Mouse (Mus musculus) stomach, embryonic 14.5 days (tissue): ENCODE measurements around the gene Ptprz1. TPM values are rescaled to one million over a fixed set of nuclear protein-coding genes. Genes with fewer than 3 reads are reported as not detected.

Source experiments
- ATAC-seq: fragments of 200-750 bp; cut with Nextera tagmentation; 2 replicates; pipeline ENCODE4 v1.8.0; 2017; ENCODE audit warnings: low read depth, moderate TSS enrichment; ENCODE audit not compliant: insufficient number of reproducible peaks, insufficient read depth, low FRiP score
- H3K27ac ChIP-seq: fragments of 300-500 bp; sonication (generic); 2 replicates; pipeline ENCODE4 v1.5.1; 2014; ENCODE audit warnings: mild to moderate bottlenecking, low read length, moderate library complexity, mixed read lengths
- H3K27me3 ChIP-seq: fragments of 300-500 bp; sonication (generic); 2 replicates; pipeline ENCODE4 v1.6.1; 2014; ENCODE audit warnings: low read length, control low read depth, mixed read lengths; ENCODE audit not compliant: control insufficient read depth, insufficient read depth
- H3K36me3 ChIP-seq: fragments of 300-500 bp; sonication (generic); 2 replicates; pipeline ENCODE4 v1.6.1; 2014; ENCODE audit warnings: mild to moderate bottlenecking, control low read depth, low read length, moderate library complexity, mixed read lengths; ENCODE audit not compliant: control insufficient read depth, insufficient read depth
- H3K4me1 ChIP-seq: fragments of 300-500 bp; sonication (generic); 2 replicates; pipeline ENCODE4 v1.6.1; 2014; ENCODE audit warnings: low read length, control low read depth, mixed read lengths; ENCODE audit not compliant: control insufficient read depth, insufficient read depth
- H3K4me2 ChIP-seq: fragments of 300-500 bp; sonication (generic); replicated peaks from 2 replicates; pipeline ENCODE4 v1.6.1; 2014; ENCODE audit warnings: low read depth, low read length, control low read depth
- H3K4me3 ChIP-seq: fragments of 300-500 bp; sonication (generic); 2 replicates; pipeline ENCODE4 v1.5.1; 2014; ENCODE audit warnings: low read depth, low read length, control low read depth
- H3K9ac ChIP-seq: fragments of 300-500 bp; sonication (generic); replicated peaks from 2 replicates; pipeline ENCODE4 v1.6.1; 2014; ENCODE audit warnings: low read depth, mild to moderate bottlenecking, control low read depth, low read length, moderate library complexity, mixed read lengths
- H3K9me3 ChIP-seq: fragments of 300-500 bp; sonication (generic); 2 replicates; pipeline ENCODE4 v1.6.1; 2016; ENCODE audit warnings: low read depth, low read length, control low read depth; ENCODE audit not compliant: control insufficient read depth
- WGBS: fragments of 180-500 bp; shearing (Covaris S2); extraction: QIAGEN DNeasy Blood & Tissue Kit; methylation state at CpG from one replicate; pipeline ENCODE4 v1.1.7; 2014; 5-methylcytosine and 5-hydroxymethylcytosine counted together
- polyA plus RNA-seq: library from polyadenylated mRNA; unstranded; fragments of >200 nt; fragmentation: Nextera tagmentation; extraction: Ambion mirVana; gene quantifications from 2 replicates; pipeline ENCODE4 v1.2.1, GENCODE M21; 2014

Ptprz1 gene
- polyA plus RNA-seq, 1 experiment from 2014 or later, result 8.6 TPM

- no peak for ATAC-seq
- 78% methylated on average over 6 of the region's 6 CpGs for WGBS
- no peak overlapping the region for H3K4me3 ChIP-seq
Observed at GRCm38 (mm10) chr6:22908510-22909256, 33.4 kb downstream of the Ptprz1 start.

GRCm38 (mm10) chr6:22909257-22909907 lies 34.1 kb downstream of the Ptprz1 start:
- no peak overlapping the region for H3K27ac ChIP-seq
- H3K4me1 ChIP-seq, result no peaks in the 10 kb centered on the region
- no peaks in the 10 kb centered on the region for H3K27me3 ChIP-seq
- H3K4me3 ChIP-seq, result no peak overlapping the region
- no peaks in the 10 kb centered on the region for H3K36me3 ChIP-seq
- 36% methylated on average over 6 of the region's 6 CpGs for WGBS
- no peak overlapping the region for H3K9ac ChIP-seq
- H3K9me3 ChIP-seq, result no peaks in the 10 kb centered on the region
- ATAC-seq, result no peak
- H3K4me2 ChIP-seq, result no peak overlapping the region

More at GRCm38 (mm10) chr6:22908510-22909256, 33.4 kb downstream of the Ptprz1 start:
- no peaks in the 10 kb centered on the region for H3K27me3 ChIP-seq
- H3K9me3 ChIP-seq, result no peaks in the 10 kb centered on the region
- no peak overlapping the region for H3K9ac ChIP-seq
- H3K36me3 ChIP-seq, result no peaks in the 10 kb centered on the region
- H3K4me2 ChIP-seq, result no peak overlapping the region
- no peaks in the 10 kb centered on the region for H3K4me1 ChIP-seq
- no peak overlapping the region for H3K27ac ChIP-seq

GRCm38 (mm10) chr6:22909908-22910260 lies 34.6 kb downstream of the Ptprz1 start:
- H3K4me3 ChIP-seq, result no peak overlapping the region
- no peak overlapping the region for H3K4me2 ChIP-seq
- no peak for ATAC-seq
- no peaks in the 10 kb centered on the region for H3K36me3 ChIP-seq
- H3K27me3 ChIP-seq, result no peaks in the 10 kb centered on the region
- no peaks in the 10 kb centered on the region for H3K9me3 ChIP-seq
- no peak overlapping the region for H3K27ac ChIP-seq
- 36% methylated on average over 4 of the region's 4 CpGs for WGBS
- H3K4me1 ChIP-seq, result no peaks in the 10 kb centered on the region
- no peak overlapping the region for H3K9ac ChIP-seq

GRCm38 (mm10) chr6:22922880-22923279 lies 47.6 kb downstream of the Ptprz1 start:
- Histone ChIP-seq H3K36me3 (no peaks in the 10 kb centered on the region), H3K9me3 (no peaks in the 10 kb centered on the region), H3K27me3 (no peaks in the 10 kb centered on the region), H3K4me2 (no peak overlapping the region), H3K9ac (no peak overlapping the region), H3K27ac (no peak overlapping the region), H3K4me3 (no peak overlapping the region), H3K4me1 (no peaks in the 10 kb centered on the region)
- no peak for ATAC-seq
- WGBS, result 33% methylated on average over 1 of the region's 1 CpGs

GRCm38 (mm10) chr6:22932768-22933265 lies 57.5 kb downstream of the Ptprz1 start:
- no peak overlapping the region for H3K9ac ChIP-seq
- H3K4me2 ChIP-seq, result no peak overlapping the region
- 83% methylated on average over 2 of the region's 2 CpGs for WGBS
- no peaks in the 10 kb centered on the region for H3K9me3 ChIP-seq
- no peaks in the 10 kb centered on the region for H3K4me1 ChIP-seq
- no peak overlapping the region for H3K27ac ChIP-seq
- H3K4me3 ChIP-seq, result no peak overlapping the region
- no peaks in the 10 kb centered on the region for H3K27me3 ChIP-seq
- ATAC-seq, result no peak
- no peaks in the 10 kb centered on the region for H3K36me3 ChIP-seq

- Histone ChIP-seq H3K27me3 (no peaks in the 10 kb centered on the region), H3K36me3 (no peaks in the 10 kb centered on the region), H3K27ac (no peak overlapping the region), H3K9me3 (no peaks in the 10 kb centered on the region), H3K4me3 (no peak overlapping the region), H3K9ac (no peak overlapping the region), H3K4me2 (no peak overlapping the region), H3K4me1 (no peaks in the 10 kb centered on the region)
- ATAC-seq, result no peak
- 85% methylated on average over 4 of the region's 4 CpGs for WGBS
Observed at GRCm38 (mm10) chr6:22937126-22937525, 61.8 kb downstream of the Ptprz1 start.

GRCm38 (mm10) chr6:22937526-22937925 lies 62.2 kb downstream of the Ptprz1 start:
- H3K4me1 ChIP-seq, result no peaks in the 10 kb centered on the region
- no peak overlapping the region for H3K27ac ChIP-seq
- H3K4me3 ChIP-seq, result no peak overlapping the region
- no peak overlapping the region for H3K9ac ChIP-seq
- no peak for ATAC-seq
- H3K9me3 ChIP-seq, result no peaks in the 10 kb centered on the region
- 68% methylated on average over 5 of the region's 5 CpGs for WGBS
- no peaks in the 10 kb centered on the region for H3K27me3 ChIP-seq
- no peak overlapping the region for H3K4me2 ChIP-seq
- no peaks in the 10 kb centered on the region for H3K36me3 ChIP-seq

GRCm38 (mm10) chr6:22944191-22944590 lies 68.9 kb downstream of the Ptprz1 start:
- no peaks in the 10 kb centered on the region for H3K27me3 ChIP-seq
- H3K9ac ChIP-seq, result no peak overlapping the region
- no peaks in the 10 kb centered on the region for H3K4me1 ChIP-seq
- 81% methylated on average over 3 of the region's 3 CpGs for WGBS
- no peaks in the 10 kb centered on the region for H3K9me3 ChIP-seq
- H3K36me3 ChIP-seq, result no peaks in the 10 kb centered on the region
- no peak overlapping the region for H3K4me3 ChIP-seq
- H3K4me2 ChIP-seq, result no peak overlapping the region
- H3K27ac ChIP-seq, result no peak overlapping the region
- no peak for ATAC-seq
